Mouse (Mus musculus) embryo, embryonic 11.5 days (tissue): ENCODE measurements at regions not wholly inside any gene's neighbourhood (a gene's known extent, or its start where the extent isn't known, plus 50 kb on each side); places are given as distances from the start of the nearest gene placed in this dataset.

Source experiments
- DNase-seq: peaks from one replicate; pipeline ENCODE4 v3.0.0-alpha.2; 2012; ENCODE audit warnings: low read depth, low spot score

- no peak for DNase-seq
These were observed 80.1 kb downstream of the Anxa1 start for GRCm38 (mm10) chr19:20310653-20311052.

DNA sequence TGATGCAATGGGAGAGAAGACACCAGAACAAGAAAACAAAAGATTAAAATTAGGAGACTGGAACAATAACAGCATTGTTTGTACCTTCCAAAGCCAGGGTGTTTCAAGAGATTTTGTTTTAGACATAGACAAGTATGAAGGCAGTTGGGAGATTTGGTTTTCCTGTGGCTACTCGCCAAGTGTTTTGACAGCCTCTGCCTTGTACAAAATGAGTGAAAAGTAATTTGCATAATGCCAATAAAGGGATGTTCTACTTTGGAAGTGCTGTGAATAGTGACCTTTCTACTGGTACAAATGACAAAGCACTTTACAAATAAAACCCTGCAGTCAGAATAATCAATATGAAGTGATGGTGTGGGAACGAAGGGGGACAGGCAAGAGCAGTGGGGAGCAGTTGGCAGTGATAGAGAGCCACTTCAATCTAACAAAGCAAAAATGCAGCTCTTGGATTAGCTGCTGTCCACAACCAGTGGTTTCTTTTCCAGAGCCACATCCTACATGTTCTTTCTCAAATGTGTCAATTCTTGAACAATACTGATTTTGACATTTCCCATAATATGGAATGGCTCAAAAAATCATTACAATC lies 90.6 kb downstream of the Anxa1 start:
- DNase-seq = no peak

DNA sequence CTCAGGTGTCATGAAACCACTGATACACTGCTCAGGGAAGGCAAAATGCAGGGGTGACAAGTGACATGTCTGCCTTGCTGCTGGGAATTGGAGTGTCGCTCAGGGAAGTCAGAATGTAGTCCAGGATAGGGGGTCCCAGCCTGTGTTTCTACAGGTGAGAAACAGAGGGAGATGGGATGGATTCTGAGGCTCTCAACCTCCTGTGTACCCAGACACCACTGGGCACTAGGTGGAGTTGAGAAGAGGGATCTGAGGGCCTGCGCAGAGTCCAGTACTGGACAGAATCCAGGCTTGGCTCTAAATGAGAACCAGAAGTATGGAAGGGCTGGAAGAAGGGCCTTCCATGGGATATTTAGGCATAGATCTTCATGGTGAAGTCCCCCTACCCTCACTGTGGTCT lies 92.3 kb downstream of the Anxa1 start:
- DNase-seq = no peak

- DNase-seq = no peak
These were observed 105.6 kb downstream of the Anxa1 start for GRCm38 (mm10) chr19:20285188-20285587.

- DNase-seq = no peak
These were observed 107.6 kb downstream of the Anxa1 start for GRCm38 (mm10) chr19:20283105-20283504.

DNA sequence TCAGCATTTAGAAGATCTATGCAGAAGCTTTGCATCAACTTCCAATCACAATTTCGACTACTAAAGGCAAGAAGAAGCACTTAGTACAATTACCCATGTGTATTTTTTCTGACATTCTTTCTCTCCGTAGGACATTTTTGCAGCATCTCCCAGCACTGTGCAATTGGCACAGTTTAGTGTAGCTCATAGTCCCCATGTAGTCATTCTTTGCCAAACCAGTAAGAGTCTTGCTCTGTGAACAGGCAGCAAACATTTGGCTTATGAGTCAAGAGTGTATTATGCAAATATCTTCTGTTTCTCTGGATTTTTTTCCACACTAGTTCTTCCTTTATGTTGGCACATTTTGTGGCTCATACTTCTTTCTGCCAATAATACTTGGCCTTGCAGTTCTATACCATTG lies 129.2 kb downstream of the Anxa1 start:
- DNase-seq = no peak

- DNase-seq = no peak
These were observed 138.6 kb downstream of the Anxa1 start for GRCm38 (mm10) chr19:20252151-20252550.

DNA sequence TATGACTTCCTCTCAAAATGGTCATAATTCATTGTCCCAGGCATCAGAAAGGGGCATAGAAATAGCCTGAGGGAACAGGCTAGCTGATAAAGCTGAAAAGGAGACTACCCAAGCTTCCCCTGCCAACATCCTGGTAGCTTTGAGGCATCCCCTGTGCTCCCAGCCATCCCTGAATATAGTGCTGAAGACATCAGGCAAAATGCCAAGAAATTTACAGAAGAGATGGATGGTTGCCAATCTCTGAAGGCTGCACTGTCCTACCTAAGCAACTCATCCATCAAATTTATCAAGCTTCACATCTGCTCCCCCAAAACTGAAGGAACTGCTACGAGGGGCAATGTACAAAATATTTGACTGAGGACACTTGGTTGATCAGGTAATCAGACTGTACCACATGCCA lies 146.9 kb downstream of the Anxa1 start:
- DNase-seq = no peak

- no peak for DNase-seq
These were observed 149.5 kb downstream of the Anxa1 start for GRCm38 (mm10) chr19:20241266-20241665.

- no peak for DNase-seq
These were observed 150.3 kb downstream of the Anxa1 start for GRCm38 (mm10) chr19:20240471-20240870.

GRCm38 (mm10) chr19:20239396-20239795 lies 151.3 kb downstream of the Anxa1 start:
- no peak for DNase-seq

DNA sequence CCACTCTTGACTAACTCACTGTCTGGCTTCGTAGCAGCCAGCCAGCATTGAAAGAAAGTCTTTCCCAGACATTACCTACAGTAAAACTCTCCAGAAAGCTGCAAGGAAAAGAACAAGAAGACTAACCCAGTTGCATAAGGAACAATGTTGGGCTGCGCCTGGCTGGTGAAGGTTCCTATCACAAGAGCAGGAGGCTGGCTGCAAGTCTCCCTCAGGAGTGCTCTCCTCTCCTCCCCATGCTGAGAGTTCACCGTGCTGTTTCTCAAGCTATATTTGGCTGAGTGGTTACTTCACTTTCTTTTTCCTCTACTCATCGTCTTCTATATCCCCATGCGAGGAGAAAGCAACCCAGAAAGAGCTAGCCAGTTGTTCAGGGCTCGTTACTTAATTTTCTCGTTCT lies 164.0 kb downstream of the Anxa1 start:
- DNase-seq = no peak

- DNase-seq = no peak
These were observed 173.4 kb downstream of the Anxa1 start for GRCm38 (mm10) chr19:20217389-20217788.

DNA sequence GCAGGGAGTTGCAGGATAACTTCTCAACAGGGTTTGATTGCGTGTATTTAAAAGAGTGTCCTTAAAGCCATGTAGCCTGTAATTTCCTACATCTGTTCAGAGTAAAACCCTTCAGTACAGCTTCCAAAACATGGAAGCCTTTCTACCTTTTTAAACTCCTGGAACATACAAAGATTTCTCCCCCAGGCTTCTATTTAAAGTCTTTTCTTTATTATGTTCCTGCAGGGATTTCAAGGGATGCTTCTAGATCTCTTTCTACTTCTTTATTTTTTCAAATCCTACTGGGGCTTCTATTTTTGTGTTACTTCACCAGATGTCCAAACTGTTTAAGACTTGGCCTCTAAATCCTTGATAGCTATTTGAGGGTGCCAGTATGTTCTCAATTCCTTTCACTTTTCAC lies 196.2 kb downstream of the Anxa1 start:
- DNase-seq = no peak

GRCm38 (mm10) chr19:20181854-20182253 lies 208.9 kb downstream of the Anxa1 start:
- DNase-seq = no peak

DNA sequence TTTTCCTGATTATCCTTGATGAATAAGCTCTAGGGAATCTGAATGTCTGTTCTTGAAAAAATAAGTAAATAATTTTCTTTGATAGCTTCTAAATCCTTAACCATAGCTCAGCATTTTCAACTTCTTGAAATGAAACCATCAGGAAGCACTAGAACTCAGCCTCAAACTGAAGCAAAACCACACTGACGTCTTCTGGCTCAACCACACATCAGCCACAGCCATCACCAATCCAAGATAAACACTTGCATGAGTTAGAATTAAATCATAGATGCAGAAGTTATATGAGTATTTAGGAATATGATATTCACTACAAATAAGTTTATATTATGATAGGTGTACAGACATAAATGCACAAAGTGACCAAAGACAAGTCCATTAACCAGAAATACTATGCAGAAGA lies 229.2 kb downstream of the Anxa1 start:
- DNase-seq = no peak

DNA sequence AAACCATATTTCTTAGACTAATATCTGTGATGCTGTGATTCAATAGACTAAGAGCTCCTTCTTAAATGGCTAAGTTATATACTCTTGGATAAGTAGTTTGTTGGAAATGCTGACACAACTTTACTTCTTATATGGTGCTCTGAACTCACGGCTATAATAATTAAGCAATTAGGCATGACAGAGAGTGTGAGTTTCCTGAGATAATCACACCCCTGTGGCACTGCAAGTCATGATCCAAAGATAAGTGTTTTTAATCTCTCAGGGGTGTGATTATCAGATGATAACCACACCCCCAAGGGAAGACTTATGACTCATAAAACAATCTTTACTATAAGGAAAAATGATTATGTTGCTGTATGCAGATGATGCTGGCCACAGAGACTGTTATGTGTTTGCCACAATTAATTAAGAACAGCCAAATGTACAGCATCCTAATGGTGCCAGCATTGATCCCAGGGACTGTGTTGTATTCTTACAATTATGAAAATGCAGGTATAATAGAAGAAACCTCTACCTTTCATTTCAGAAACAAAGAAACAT lies 234.3 kb downstream of the Anxa1 start:
- no peak for DNase-seq

DNA sequence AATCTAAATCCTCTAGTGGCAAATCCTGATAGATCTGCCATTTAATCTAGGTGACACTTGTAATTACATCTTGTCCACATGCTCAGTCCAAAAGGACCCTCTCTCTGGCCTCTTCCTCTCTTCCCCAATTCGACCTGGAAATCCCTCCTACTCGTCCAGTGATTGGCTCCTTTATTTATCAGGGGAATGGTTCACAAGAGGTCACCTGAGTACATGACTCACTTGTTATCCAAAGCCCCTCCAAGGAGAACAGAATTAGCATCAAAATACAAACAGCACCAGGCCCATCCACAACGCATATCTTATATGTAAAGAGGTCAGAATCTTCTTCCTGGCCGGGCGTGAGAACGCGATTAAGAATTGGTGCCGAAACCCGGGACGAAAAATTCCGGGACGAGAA lies 251.2 kb downstream of the Anxa1 start:
- DNase-seq = no peak

DNA sequence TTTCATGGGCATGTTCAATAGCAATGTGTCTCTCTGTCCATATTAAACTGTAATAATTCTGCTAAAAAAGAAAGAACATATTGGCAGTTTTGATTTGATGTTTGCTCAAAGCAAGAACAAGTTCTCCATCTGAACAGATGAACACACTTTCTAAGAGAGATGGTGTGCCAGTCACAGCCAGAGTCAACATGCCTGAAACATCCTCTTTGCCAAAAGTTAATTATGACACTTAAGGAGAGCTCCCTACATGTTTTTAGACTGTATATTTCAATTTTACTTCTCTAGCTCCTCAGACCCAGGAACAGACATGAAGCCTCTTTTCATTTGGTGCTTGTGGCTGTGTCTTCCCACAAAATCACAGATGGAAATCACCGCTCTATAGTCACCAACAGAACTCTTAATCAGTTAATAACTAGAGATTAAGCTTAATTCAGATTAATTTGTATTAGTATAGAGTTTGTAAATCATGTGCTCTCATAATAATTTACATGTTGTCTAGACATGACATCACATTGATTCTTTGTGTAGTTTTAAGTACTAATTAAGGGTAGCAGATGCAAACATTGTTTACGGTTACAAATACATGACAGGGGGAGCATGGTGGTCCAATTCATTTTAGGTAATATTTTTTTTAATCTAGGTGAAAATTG lies 267.1 kb downstream of the Anxa1 start:
- DNase-seq = no peak

GRCm38 (mm10) chr19:20122475-20122874 lies 268.3 kb downstream of the Anxa1 start:
- DNase-seq = peak; percentile 7

GRCm38 (mm10) chr19:20114237-20114636 lies 276.5 kb downstream of the Anxa1 start:
- no peak for DNase-seq
